Mouse (Mus musculus): ENCODE measurements around the gene Timm44.

The Timm44 gene

GRCm38 (mm10) chr8:4238434-4239192 lies 37.1 kb downstream of the Timm44 start, which contains the start of the genes Map2k7 and Gm49320:
Map2k7 (plus strand) TSS chr8:4238740.
Gm49320 (plus strand) TSS chr8:4238865.
- peak; percentile 99 to 100 for DNase-seq (ENCODE audit: low spot score in 2 of 2)

GRCm38 (mm10) chr8:4237814-4238433 lies 37.8 kb downstream of the Timm44 start:
- DNase-seq (ENCODE audit: low spot score in 2 of 2) = no peak

GRCm38 (mm10) chr8:4230612-4231351 lies 44.9 kb downstream of the Timm44 start:
- DNase-seq (ENCODE audit: low spot score in 2 of 2) = no peak

GRCm38 (mm10) chr8:4229784-4230183 lies 45.9 kb downstream of the Timm44 start:
- no peak for DNase-seq (ENCODE audit: low spot score in 2 of 2)

GRCm38 (mm10) chr8:4227919-4228318 lies 47.8 kb downstream of the Timm44 start:
- no peak for DNase-seq (ENCODE audit: low spot score in 2 of 2)

- no peak for DNase-seq (ENCODE audit: low spot score in 2 of 2)
These were observed 48.9 kb downstream of the Timm44 start, which contains the start of gene Lrrc8e for GRCm38 (mm10) chr8:4226739-4227347. Lrrc8e (plus strand) TSS chr8:4226827.

- DNase-seq (ENCODE audit: low spot score in 2 of 2) = no peak
These were observed 49.4 kb downstream of the Timm44 start for GRCm38 (mm10) chr8:4226323-4226722.

GRCm38 (mm10) chr8:4222059-4222458 lies 53.7 kb downstream of the Timm44 start:
- DNase-seq (ENCODE audit: low spot score in 2 of 2) = no peak

GRCm38 (mm10) chr8:4219617-4220016 lies 56.1 kb downstream of the Timm44 start:
- no peak for DNase-seq (ENCODE audit: low spot score in 2 of 2)

GRCm38 (mm10) chr8:4216791-4217621 lies 58.7 kb downstream of the Timm44 start, which contains the start of gene Prr36:
Prr36 (minus strand) TSS chr8:4217459.
- peak in 1 of 2 experiments; percentile 55 for DNase-seq (ENCODE audit: low spot score in 2 of 2)

GRCm38 (mm10) chr8:4216296-4216695 lies 59.4 kb downstream of the Timm44 start:
- no peak for DNase-seq (ENCODE audit: low spot score in 2 of 2)

GRCm38 (mm10) chr8:4214006-4214980 lies 61.4 kb downstream of the Timm44 start:
- no peak for DNase-seq (ENCODE audit: low spot score in 2 of 2)

GRCm38 (mm10) chr8:4213210-4214005 lies 62.3 kb downstream of the Timm44 start:
- no peak for DNase-seq (ENCODE audit: low spot score in 2 of 2)

GRCm38 (mm10) chr8:4212809-4213209 lies 62.9 kb downstream of the Timm44 start:
- DNase-seq (ENCODE audit: low spot score in 2 of 2) = no peak

GRCm38 (mm10) chr8:4211097-4211496 lies 64.6 kb downstream of the Timm44 start:
- no peak for DNase-seq (ENCODE audit: low spot score in 2 of 2)

Measured in left cerebral cortex, adult 9 months (tissue).